Mouse (Mus musculus) lung, postnatal 0 days (tissue): ENCODE measurements around the gene Nbea. TPM values are rescaled to one million over a fixed set of nuclear protein-coding genes. Genes with fewer than 3 reads are reported as not detected.

Experiments used
- ATAC-seq: fragments of 200-750 bp; cut with Nextera tagmentation; 2 replicates; pipeline ENCODE4 v1.8.0; 2017; ENCODE audit warnings: moderate library complexity
- DNase-seq: peaks from one replicate; pipeline ENCODE4 v3.0.0-alpha.2; 2016; ENCODE audit warnings: low spot score
- H3K27ac ChIP-seq: fragments of 300-500 bp; sonication (generic); 2 replicates; pipeline ENCODE4 v1.5.1; 2014; ENCODE audit warnings: antibody characterized with exemption, mild to moderate bottlenecking, low read length, mixed read lengths
- H3K27me3 ChIP-seq: fragments of 300-500 bp; sonication (generic); replicated peaks from 2 replicates; pipeline ENCODE4 v1.6.1; 2014; ENCODE audit warnings: low read length, mixed read lengths; ENCODE audit not compliant: insufficient read depth
- H3K36me3 ChIP-seq: fragments of 300-500 bp; sonication (generic); 2 replicates; pipeline ENCODE4 v1.6.1; 2014; ENCODE audit warnings: low read length, mixed read lengths; ENCODE audit not compliant: insufficient read depth
- H3K4me1 ChIP-seq: fragments of 300-500 bp; sonication (generic); 2 replicates; pipeline ENCODE4 v1.6.1; 2014; ENCODE audit warnings: antibody characterized with exemption, low read depth, low read length, mixed read lengths; ENCODE audit not compliant: insufficient read depth
- H3K4me2 ChIP-seq: fragments of 300-500 bp; sonication (generic); replicated peaks from 2 replicates; pipeline ENCODE4 v1.6.1; 2014; ENCODE audit warnings: low read depth, mild to moderate bottlenecking, low read length, moderate library complexity, mixed read lengths
- H3K4me3 ChIP-seq: fragments of 300-500 bp; sonication (generic); 2 replicates; pipeline ENCODE4 v1.5.1; 2014; ENCODE audit warnings: low read depth, low read length
- H3K9ac ChIP-seq: fragments of 300-500 bp; sonication (generic); replicated peaks from 2 replicates; pipeline ENCODE4 v1.6.1; 2014; ENCODE audit warnings: low read depth, mild to moderate bottlenecking
- H3K9me3 ChIP-seq: fragments of 300-500 bp; sonication (generic); 2 replicates; pipeline ENCODE4 v1.6.1; 2016; ENCODE audit warnings: low read length, mixed read lengths
- CTCF ChIP-seq: IDR thresholded peaks from 2 replicates; pipeline ENCODE4 v1.5.1; 2016; ENCODE audit warnings: antibody characterized with exemption, mild to moderate bottlenecking
- EP300 ChIP-seq: IDR thresholded peaks from 2 replicates; pipeline ENCODE4 v1.6.1; 2016; ENCODE audit warnings: antibody characterized with exemption, mild to moderate bottlenecking, control low read depth
- WGBS: fragments of 180-500 bp; shearing (Covaris S2); extraction: QIAGEN DNeasy Blood & Tissue Kit; methylation state at CpG from one replicate; pipeline ENCODE4 v1.1.7; 2014; 5-methylcytosine and 5-hydroxymethylcytosine counted together
- polyA plus RNA-seq: library from polyadenylated mRNA; unstranded; fragments of >200 nt; fragmentation: Nextera tagmentation; extraction: Ambion mirVana; gene quantifications from 2 replicates; pipeline ENCODE4 v1.2.1, GENCODE M21; 2015

Gene Nbea
- polyA plus RNA-seq, 1 experiment from 2014 or later = 6.3 TPM

DNA sequence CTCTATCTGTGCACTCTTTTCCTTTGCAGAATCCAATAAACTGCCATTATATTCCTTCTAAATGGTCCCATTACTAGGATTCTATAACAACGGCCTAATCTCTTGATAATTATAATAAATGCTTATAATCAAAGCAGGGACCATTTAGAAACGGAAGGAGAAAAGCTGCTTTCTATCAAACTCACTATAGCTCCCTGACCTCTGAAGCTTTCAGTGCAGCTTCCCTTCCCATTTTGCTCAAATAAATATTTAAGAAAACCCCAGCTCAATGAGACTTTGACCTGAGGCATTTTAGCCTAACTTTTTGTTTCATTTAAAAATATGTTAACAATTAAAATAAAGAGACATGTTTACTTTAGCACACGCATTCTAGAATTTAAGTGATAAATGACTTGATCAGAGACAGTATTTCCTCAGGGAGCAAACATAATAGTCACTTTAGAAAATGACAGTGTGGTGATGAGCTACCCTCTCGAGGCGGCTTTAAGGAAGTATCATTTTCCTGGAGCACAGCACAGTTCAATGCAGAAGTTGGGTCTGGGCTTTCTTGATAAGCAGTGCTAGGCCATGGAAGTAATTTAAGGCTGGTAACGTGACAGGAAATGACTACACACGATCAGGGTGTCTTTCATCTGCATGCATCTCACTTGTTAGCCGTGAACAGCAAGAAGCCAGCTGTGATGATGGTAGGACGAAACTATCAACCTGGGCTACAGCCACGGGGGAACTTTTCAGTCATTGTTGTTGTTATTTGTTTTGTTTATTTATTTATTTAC, 354.8 kb downstream of the Nbea start:
- TF ChIP-seq EP300 (no peak), CTCF (no peak)
- ATAC-seq (peak; percentile 35), DNase-seq (peak; percentile 49)
- 31% methylated on average over 10 of the region's 10 CpGs for WGBS
- Histone ChIP-seq H3K4me2 (no peak overlapping the region), H3K4me1 (no peaks in the 10 kb centered on the region), H3K9ac (no peak overlapping the region), H3K36me3 (no peaks in the 10 kb centered on the region), H3K4me3 (no peak overlapping the region), H3K27me3 (no peaks in the 10 kb centered on the region), H3K9me3 (no peaks in the 10 kb centered on the region), H3K27ac (no peak overlapping the region)

DNA sequence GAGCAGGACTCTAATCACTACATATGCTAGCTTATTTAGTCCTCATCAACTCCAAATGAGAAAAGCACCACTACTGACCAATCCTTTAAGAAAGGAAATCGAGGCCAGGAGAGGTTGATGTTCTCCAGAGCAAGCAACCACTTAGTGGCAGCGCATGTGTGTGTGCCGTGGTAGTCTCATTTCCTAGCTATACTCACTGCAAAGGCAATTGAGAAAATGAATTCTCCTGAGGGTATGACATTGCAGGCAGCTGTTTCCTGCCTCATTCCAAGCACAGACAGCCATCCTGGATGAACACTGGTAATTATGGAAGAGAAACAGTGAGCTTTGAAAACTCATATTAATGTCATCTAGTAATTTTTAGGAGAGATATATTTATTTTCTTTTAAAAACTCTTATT, 358.6 kb downstream of the Nbea start:
- no peak overlapping the region for H3K4me3 ChIP-seq
- H3K9me3 ChIP-seq = no peaks in the 10 kb centered on the region
- no peak overlapping the region for H3K9ac ChIP-seq
- WGBS = 57% methylated on average over 3 of the region's 3 CpGs
- H3K36me3 ChIP-seq = no peaks in the 10 kb centered on the region
- H3K4me1 ChIP-seq = no peaks in the 10 kb centered on the region
- no peak overlapping the region for H3K4me2 ChIP-seq
- TF ChIP-seq CTCF (no peak), EP300 (no peak)
- DNase-seq = no peak
- no peak for ATAC-seq
- no peak overlapping the region for H3K27ac ChIP-seq
- H3K27me3 ChIP-seq = no peaks in the 10 kb centered on the region

DNA sequence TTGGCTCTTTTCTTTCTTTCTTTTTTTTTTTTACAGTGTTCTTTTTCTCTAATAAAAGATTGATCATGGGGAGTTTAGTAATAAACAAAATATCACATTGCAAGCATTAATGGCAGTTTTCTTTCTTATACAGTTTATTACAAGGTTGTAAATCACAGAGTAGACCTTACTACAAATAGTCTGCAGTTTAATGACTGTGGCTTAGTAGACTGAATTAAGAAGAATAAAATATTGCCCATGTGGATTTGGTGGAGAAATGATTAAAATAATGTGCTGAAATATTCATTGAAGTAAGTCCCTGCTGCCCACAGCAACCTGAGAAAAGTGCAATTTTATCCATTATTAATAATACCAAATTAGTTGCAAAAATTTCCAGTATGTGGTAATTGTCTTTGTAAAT, 363.9 kb downstream of the Nbea start:
- no peak for ATAC-seq
- Histone ChIP-seq H3K9ac (no peak overlapping the region), H3K4me3 (no peak overlapping the region), H3K27me3 (no peaks in the 10 kb centered on the region), H3K27ac (no peak overlapping the region), H3K36me3 (no peaks in the 10 kb centered on the region), H3K9me3 (no peaks in the 10 kb centered on the region), H3K4me2 (no peak overlapping the region), H3K4me1 (peaks cover 3% of the 10 kb centered on the region)
- TF ChIP-seq EP300 = no peak
- TF ChIP-seq CTCF = no peak
- no peak for DNase-seq

DNA sequence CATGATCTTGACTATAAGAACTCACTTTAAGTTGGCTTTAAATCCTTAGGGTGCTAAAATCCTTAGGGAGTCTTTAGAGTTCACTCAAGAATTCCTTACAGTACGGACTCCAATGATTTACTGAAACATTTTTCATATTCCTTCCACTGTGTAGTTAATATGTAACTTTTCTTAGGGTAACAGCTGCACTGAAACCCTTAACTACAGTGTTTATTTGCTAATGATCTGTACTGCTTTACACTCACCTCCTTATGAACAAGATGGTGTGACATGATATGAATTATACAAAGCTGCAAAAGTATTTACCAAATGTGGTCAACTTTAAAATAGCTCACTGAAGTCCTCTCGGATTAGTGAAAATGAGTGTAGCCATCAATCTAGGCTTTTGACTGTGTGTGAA, 365.4 kb downstream of the Nbea start:
- TF ChIP-seq EP300 (no peak), CTCF (no peak)
- Histone ChIP-seq H3K4me1 (peaks cover 3% of the 10 kb centered on the region), H3K4me2 (no peak overlapping the region), H3K4me3 (no peak overlapping the region), H3K36me3 (no peaks in the 10 kb centered on the region), H3K9ac (no peak overlapping the region), H3K27ac (no peak overlapping the region), H3K27me3 (no peaks in the 10 kb centered on the region), H3K9me3 (no peaks in the 10 kb centered on the region)
- DNase-seq = no peak
- no peak for ATAC-seq
- 44% methylated on average over 2 of the region's 2 CpGs for WGBS

DNA sequence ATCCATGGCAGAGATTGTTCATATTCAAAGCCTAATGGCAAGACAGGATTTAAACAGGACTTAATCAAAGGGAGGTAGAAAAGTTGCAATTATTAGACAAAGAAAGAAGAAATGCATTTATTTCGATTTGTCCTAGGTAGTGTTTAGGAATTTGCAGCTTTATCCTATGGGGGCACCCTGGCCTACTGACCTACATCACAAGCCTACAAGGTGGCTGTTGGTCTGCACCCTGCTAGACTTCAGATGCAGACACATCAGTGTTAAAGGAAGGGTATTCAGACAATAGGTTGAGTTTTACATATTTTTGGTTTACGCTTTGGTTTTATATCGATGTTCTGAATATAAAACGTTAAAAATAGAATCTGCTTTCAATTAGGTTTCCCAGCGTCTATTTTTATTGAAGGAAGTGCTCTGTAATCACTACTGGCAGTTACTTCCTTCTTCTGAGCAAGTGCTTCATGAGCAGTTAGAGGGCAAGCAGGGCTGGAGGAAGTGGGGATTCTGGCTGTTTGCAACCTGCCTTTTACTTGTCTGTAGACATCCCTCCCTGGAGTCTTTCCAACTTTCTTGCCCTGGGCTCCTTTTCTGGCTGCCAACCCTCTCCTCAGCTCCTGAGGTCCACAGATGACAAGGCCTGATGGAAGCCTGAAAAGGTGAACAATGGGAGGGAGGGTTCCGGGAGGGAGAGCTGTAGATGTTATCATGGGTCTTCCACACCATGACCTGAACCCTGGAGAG, 366.7 kb downstream of the Nbea start:
- Histone ChIP-seq H3K9ac (no peak overlapping the region), H3K27ac (no peak overlapping the region), H3K36me3 (no peaks in the 10 kb centered on the region), H3K4me2 (no peak overlapping the region), H3K27me3 (no peaks in the 10 kb centered on the region), H3K9me3 (no peaks in the 10 kb centered on the region), H3K4me3 (no peak overlapping the region), H3K4me1 (peaks cover 3% of the 10 kb centered on the region)
- no peak for TF ChIP-seq CTCF
- DNase-seq (peak; percentile 27), ATAC-seq (no peak)
- WGBS = 47% methylated on average over 6 of the region's 6 CpGs

DNA sequence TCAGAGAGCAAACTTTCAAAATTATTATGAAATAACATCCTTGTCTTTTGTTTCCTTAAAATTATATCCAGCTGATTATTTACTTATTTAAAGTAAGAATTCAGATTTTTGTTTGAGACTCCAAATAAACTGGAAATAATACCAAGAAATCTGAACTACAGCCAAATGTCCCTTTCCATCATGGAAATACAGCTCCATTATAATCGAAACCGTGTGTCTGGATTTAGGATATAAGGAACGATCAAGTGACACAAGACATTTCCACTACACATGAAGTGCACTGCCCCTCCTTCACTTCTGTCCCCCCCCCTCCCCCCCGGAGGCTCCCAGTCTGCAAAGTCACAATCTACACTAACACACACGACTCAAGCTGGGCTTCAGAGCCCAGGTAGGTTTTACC, 367.4 kb downstream of the Nbea start:
- H3K4me2 ChIP-seq = no peak overlapping the region
- H3K4me3 ChIP-seq = no peak overlapping the region
- DNase-seq = no peak
- ATAC-seq = no peak
- WGBS = 55% methylated on average over 5 of the region's 5 CpGs
- no peak overlapping the region for H3K9ac ChIP-seq
- H3K36me3 ChIP-seq = no peaks in the 10 kb centered on the region
- H3K27me3 ChIP-seq = no peaks in the 10 kb centered on the region
- no peaks in the 10 kb centered on the region for H3K9me3 ChIP-seq
- peaks cover 3% of the 10 kb centered on the region for H3K4me1 ChIP-seq
- no peak overlapping the region for H3K27ac ChIP-seq
- TF ChIP-seq CTCF = no peak
- no peak for TF ChIP-seq EP300
